Mouse (Mus musculus) embryonic fibroblast, embryonic 13.5 days (primary cell): ENCODE data around the gene Gdpd3.

Experiments used
- CTCF ChIP-seq: IDR thresholded peaks from 2 replicates; pipeline ENCODE4 v1.5.1; 2011; ENCODE audit warnings: mild to moderate bottlenecking, control low read depth, low read length, moderate library complexity, borderline replicate concordance; ENCODE audit not compliant: insufficient read depth
- POLR2A ChIP-seq: IDR thresholded peaks from 2 replicates; pipeline ENCODE4 v1.6.1; 2011; ENCODE audit warnings: low read depth, mild to moderate bottlenecking, control low read depth, low read length, moderate library complexity

DNA sequence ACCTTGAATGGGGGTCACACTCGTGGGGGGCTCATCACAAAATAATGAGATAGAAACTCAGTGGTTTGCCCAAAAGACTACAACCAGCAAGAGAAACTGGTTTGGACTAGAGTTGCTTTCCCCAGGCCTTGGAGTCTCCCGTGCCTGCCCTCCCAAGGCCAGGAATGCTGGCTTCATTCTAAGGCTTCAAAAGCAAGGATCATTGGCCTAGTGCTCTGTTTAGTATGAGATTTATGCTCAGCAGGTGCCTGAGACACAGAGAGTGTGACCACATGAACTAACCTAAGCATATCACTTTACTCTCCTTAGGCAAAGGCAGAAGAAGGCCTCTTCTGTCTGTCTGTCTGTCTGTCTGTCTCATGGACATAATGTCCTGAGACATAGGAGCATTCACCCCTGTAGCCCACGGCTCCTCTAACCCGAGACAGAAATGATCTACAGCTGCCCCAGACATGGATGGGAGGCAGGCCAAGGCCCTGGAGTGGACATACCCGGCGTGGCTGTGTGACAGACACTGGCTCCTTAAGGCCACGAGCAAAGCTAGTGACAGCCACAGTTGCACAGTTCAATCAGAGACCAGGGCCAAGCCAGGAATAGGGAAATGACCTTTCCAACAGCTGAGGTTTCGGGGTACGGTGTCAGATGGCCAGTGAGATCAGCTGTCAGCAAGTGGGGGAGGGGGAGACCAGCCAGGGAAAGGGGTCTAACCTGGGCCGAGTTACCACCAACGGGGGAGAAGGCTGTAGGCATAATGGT lies 36.2 kb downstream of the Gdpd3 start:
- TF ChIP-seq POLR2A (no peak), CTCF (no peak)
